Mouse (Mus musculus): Measurements from ENCODE around the gene Serpinb9f. TPM values are rescaled to one million over a fixed set of nuclear protein-coding genes. Genes with fewer than 3 reads are reported as not detected.
"Not testable (repeated sequence)": the region's sequence is repeated elsewhere in the genome, so short reads cannot be mapped to it uniquely, and the experiment has no call there.

Serpinb9f gene
- not detected in 2 replicates for polyA plus RNA-seq (2014; fragmentation: Nextera tagmentation; extraction: Ambion mirVana)

DNA sequence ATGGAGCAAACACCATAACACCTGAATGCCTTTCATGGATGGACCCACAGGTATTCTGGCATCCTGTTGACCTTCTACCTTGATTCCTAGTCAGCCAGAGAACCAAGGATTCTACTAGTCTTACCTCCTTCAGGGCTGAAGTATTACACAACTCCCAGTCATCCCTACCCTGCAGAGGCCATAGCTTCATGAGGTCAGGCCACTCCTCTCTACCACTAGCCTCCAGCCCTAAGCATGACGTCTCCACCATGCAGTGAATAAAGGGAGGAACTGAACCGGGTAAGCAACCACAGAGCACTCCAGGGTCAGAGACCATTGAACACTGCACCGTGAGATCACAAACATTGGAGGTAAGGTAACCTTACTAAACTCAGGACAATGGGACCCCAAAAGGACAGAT lies at the start of gene Serpinb9f:
Gene Serpinb9f (plus strand): TSS at position 301 of the 400 bp plus-strand sequence.
- not testable (repeated sequence) for H3K4me3 ChIP-seq (ENCODE audit: low read depth, low read length); H3K9ac ChIP-seq (ENCODE audit: low read length); H3K27me3 ChIP-seq (ENCODE audit: control insufficient read depth, insufficient read depth, low read length); DNase-seq (ENCODE audit: low spot score); H3K27ac ChIP-seq (ENCODE audit: low read depth, low read length); H3K9me3 ChIP-seq (ENCODE audit: control insufficient read depth, low read length); H3K4me1 ChIP-seq (replicated peaks; ENCODE audit: control insufficient read depth, insufficient read depth, low read length); ATAC-seq (replicated peaks; ENCODE audit: low FRiP score); H3K36me3 ChIP-seq (ENCODE audit: control insufficient read depth, insufficient read depth, low read length); H3K4me2 ChIP-seq (ENCODE audit: low read depth, low read length, severe bottlenecking)
- 90% methylated on average over 3 of the region's 3 CpGs for WGBS

DNA sequence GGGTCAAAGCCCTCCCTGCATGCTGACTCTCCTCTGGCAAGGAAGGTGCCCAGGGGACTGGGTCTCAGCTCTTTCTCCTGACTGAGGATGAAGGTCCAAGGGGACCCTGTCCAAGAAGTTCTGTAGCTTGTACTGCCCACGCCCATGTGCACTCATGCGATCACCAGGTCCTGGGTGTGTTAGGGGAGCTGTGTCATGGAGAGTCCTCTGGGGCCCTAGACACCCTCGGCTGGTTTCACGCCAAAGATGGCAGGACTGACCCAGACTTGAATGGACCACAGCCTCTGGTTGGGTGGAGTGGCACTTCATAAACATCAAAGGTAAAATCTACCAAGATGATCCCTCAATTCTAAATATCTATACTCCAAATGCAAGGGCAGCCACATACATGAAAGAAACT lies 15.2 kb upstream of the Serpinb9f start:
- H3K36me3 ChIP-seq (ENCODE audit: control insufficient read depth, insufficient read depth, low read length); ATAC-seq (replicated peaks; ENCODE audit: low FRiP score); DNase-seq (ENCODE audit: low spot score); H3K27me3 ChIP-seq (ENCODE audit: control insufficient read depth, insufficient read depth, low read length); H3K4me1 ChIP-seq (replicated peaks; ENCODE audit: control insufficient read depth, insufficient read depth, low read length); H3K9ac ChIP-seq (ENCODE audit: low read length); H3K9me3 ChIP-seq (ENCODE audit: control insufficient read depth, low read length); H3K27ac ChIP-seq (ENCODE audit: low read depth, low read length); H3K4me3 ChIP-seq (ENCODE audit: low read depth, low read length); H3K4me2 ChIP-seq (ENCODE audit: low read depth, low read length, severe bottlenecking): not testable (repeated sequence)
- 93% methylated on average over 4 of the region's 4 CpGs for WGBS

DNA sequence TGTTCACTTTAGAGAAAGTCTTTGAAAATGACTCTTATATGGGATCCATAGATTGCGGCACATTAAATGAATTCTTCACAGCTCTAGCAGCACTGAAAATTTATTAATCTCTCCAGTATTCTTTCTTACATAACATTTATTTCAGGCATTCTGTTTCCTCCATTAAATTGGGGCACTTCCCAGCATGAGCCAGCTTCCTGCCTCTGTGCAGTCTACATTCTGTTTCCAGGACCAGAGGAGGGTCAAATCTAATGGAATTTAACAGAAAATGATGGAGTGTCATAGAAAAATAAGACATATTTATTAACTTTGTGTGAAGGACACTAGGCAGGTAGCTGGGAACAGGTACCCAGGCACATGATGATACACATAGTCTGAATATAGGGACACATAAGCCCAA lies 32.8 kb downstream of the Serpinb9f start:
- WGBS: 100% methylated on average over 1 of the region's 1 CpGs
- not testable (repeated sequence) for H3K27me3 ChIP-seq (ENCODE audit: control insufficient read depth, insufficient read depth, low read length); H3K4me2 ChIP-seq (ENCODE audit: low read depth, low read length, severe bottlenecking); DNase-seq (ENCODE audit: low spot score); H3K4me1 ChIP-seq (replicated peaks; ENCODE audit: control insufficient read depth, insufficient read depth, low read length); H3K36me3 ChIP-seq (ENCODE audit: control insufficient read depth, insufficient read depth, low read length); H3K9ac ChIP-seq (ENCODE audit: low read length); H3K27ac ChIP-seq (ENCODE audit: low read depth, low read length); H3K4me3 ChIP-seq (ENCODE audit: low read depth, low read length); ATAC-seq (replicated peaks; ENCODE audit: low FRiP score); H3K9me3 ChIP-seq (ENCODE audit: control insufficient read depth, low read length)

Other genes starting within 250 kb of the Serpinb9f start
- 0.11 TPM in 1 of 2 replicates, not detected in the other for gene Serpinb1b, start 245.5 kb upstream of the Serpinb9f start, polyA plus RNA-seq (2014; fragmentation: Nextera tagmentation; extraction: Ambion mirVana)
- gene Serpinb9c, start 164.3 kb upstream of the Serpinb9f start, polyA plus RNA-seq (2014; fragmentation: Nextera tagmentation; extraction: Ambion mirVana): not detected in 2 replicates
- not detected in 2 replicates for gene Serpinb9d, start 131.1 kb upstream of the Serpinb9f start, polyA plus RNA-seq (2014; fragmentation: Nextera tagmentation; extraction: Ambion mirVana)
- gene Serpinb9e, start 74.5 kb upstream of the Serpinb9f start, polyA plus RNA-seq (2014; fragmentation: Nextera tagmentation; extraction: Ambion mirVana): not detected in 2 replicates
- not detected in 2 replicates for gene Gm11397, start 71.7 kb downstream of the Serpinb9f start, polyA plus RNA-seq (2014; fragmentation: Nextera tagmentation; extraction: Ambion mirVana)
- gene Serpinb9g, start 160.7 kb downstream of the Serpinb9f start, polyA plus RNA-seq (2014; fragmentation: Nextera tagmentation; extraction: Ambion mirVana): not detected in 2 replicates

Data from forebrain, embryonic 11.5 days (tissue).